Mouse (Mus musculus) B cell, adult 62 days (primary cell): ENCODE data around the gene Pou2f3. TPM values are rescaled to one million over a fixed set of nuclear protein-coding genes. Genes with fewer than 3 reads are reported as not detected.

Experiments
- total RNA-seq: library from RNA; stranded (reverse); gene quantifications from 4 replicates; pipeline ENCODE4 v1.2.4, GENCODE M21; 2023

Pou2f3 gene
- total RNA-seq = not detected in 4 replicates

DNA sequence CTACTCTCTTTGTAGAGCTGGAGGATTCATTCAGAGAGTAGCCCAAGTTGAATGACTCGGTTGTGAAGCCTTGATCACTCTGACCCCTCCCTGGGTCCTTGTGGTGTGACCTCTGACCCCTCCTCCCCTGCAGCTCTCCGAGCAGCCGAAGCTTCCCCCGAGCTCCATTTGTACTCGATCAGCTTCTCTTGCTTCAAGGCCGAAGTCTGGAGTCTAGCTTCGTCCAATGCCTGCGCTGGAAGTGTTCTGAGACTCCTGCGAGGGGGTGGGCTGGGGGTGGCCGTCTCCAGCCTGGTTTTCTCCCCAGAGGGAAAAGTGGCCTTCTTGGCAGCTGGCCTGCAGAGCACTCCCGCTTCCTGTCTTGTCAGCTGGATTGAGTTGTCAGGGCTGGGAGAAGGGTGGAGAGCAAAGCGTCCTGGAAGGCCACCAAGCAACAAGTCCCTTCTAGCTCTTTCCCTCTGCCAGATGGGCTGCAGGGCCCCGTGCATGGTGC is at the start of gene Pou2f3:
Gene Pou2f3, minus strand, starts transcription at position 180 of the 493 bp plus-strand sequence.

GRCm38 (mm10) chr9:43239712-43240593 is 29.8 kb upstream of the Pou2f3 start, which contains the start of gene Oaf:
Gene Oaf (minus strand): TSS chr9:43239911.

GRCm38 (mm10) chr9:43116134-43116996 is 93.8 kb downstream of the Pou2f3 start, which contains the start of gene Tmem136:
Gene Tmem136 (minus strand): TSS chr9:43116570.

GRCm38 (mm10) chr9:43107187-43107517 is 103.0 kb downstream of the Pou2f3 start, which contains the start of gene Arhgef12:
Gene Arhgef12 (minus strand): TSS chr9:43107239.

Other genes starting within 250 kb of the Pou2f3 start
- gene Arhgef12, start 103.1 kb downstream of the Pou2f3 start, total RNA-seq = 14.0 to 18.8 TPM (median 18.1 TPM) in 4 replicates
- gene Tmem136, start 93.8 kb downstream of the Pou2f3 start, total RNA-seq = not detected in 4 replicates
- gene Oaf, start 29.5 kb upstream of the Pou2f3 start, total RNA-seq = 0.36 to 1.8 TPM (median 0.91 TPM) in 3 of 4 replicates, not detected in the other
- not detected in 4 replicates for gene Trim29, start 100.5 kb upstream of the Pou2f3 start, total RNA-seq